19 mouse cellular contexts compared by ENCODE assay signal in the genomic region with DNA sequence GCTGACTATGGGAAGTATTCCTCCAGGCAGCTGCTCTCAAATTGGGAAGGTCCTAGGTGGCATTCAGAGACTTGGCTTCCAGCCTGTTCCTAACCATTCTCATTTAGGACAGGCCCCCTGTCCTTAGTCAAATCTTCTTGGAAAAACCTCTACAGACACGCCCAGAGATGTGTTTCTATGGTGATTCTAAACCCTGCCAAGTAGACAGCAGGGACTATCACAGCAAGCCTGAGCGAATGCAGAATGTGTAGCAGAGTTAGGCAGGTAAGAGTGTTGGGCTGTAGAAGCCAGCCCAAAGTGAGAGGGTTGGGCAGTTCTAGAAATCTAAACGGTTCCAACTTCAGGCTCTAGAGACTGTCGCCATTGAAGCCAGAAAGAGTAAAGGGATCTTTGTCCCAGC.
A peak's percentile ranks its signal among the peaks of the same experiment; 100 is the strongest.
DNase-seq lines count a peak whose midpoint lies in the region; ATAC-seq and TF ChIP-seq lines count a peak whose summit lies in the region.
"Had no signal": no experiment of that assay in that cellular context is flagged by ENCODE, and none has a peak within 500 bp of the region (broad histone marks: within the 10 kb centered on the region; RNA-seq: fewer than 3 reads in every experiment).

No protein-coding gene starts in this region.

- no peaks in the 10 kb centered on the region; the same call in 1 of the 2 replicates for H3K36me3 ChIP-seq in forebrain, postnatal 0 days (ENCODE audit: insufficient read depth)
- H3K36me3 ChIP-seq in forebrain, embryonic 16.5 days (ENCODE audit: control insufficient read depth, insufficient read depth): no peaks in the 10 kb centered on the region; the same call in 1 of the 2 replicates
- H3K36me3 ChIP-seq in liver, embryonic 11.5 days (ENCODE audit: control insufficient read depth, insufficient read depth, low read length): no peaks in the 10 kb centered on the region
- H3K36me3 ChIP-seq: embryonic facial prominence, embryonic 15.5 days; forebrain, embryonic 10.5 days; heart, embryonic 12.5 days; intestine, embryonic 15.5 days had no signal

- no peak overlapping the region for H3K4me3 ChIP-seq in forebrain, postnatal 0 days (ENCODE audit: low read depth, low read length)
- no peak overlapping the region for H3K4me3 ChIP-seq in forebrain, embryonic 16.5 days (replicated peaks; ENCODE audit: low read length)
- no peak overlapping the region for H3K4me3 ChIP-seq in liver, embryonic 11.5 days (ENCODE audit: low read depth, low read length)
- H3K4me3 ChIP-seq: embryonic facial prominence, embryonic 15.5 days; erythroblast, embryonic 14.5 days; forebrain, embryonic 10.5 days; heart, adult 2 months; heart, embryonic 12.5 days; hindbrain, embryonic 10.5 days; intestine, embryonic 15.5 days had no signal

- peak; percentile 33 for DNase-seq in forebrain, postnatal 0 days
- peak; percentile 80 for DNase-seq in brain, adult 2 months (ENCODE audit: low read depth, low spot score)
- DNase-seq in cerebellum, adult 18-20 months: peak; percentile 46 to 57
- peak; percentile 56 to 65 for DNase-seq in cerebellum, postnatal 10 days
- DNase-seq in kidney, postnatal 25 days: no peak
- DNase-seq in liver, embryonic 11.5 days (ENCODE audit: low spot score): no peak
- no peak for DNase-seq in thymus, postnatal 14 days
- DNase-seq: adrenal gland, postnatal 25 days; gastrocnemius, postnatal 10 days; heart, adult 2 months; kidney, adult 18-20 months had no signal

- no peak overlapping the region for H3K9ac ChIP-seq in forebrain, postnatal 0 days
- H3K9ac ChIP-seq in forebrain, embryonic 16.5 days (replicated peaks; ENCODE audit: low read depth, low read length): no peak overlapping the region
- no peak overlapping the region for H3K9ac ChIP-seq in liver, embryonic 11.5 days (ENCODE audit: low read depth, low read length)
- H3K9ac ChIP-seq: embryonic facial prominence, embryonic 15.5 days; heart, embryonic 12.5 days; hindbrain, embryonic 14.5 days; intestine, embryonic 15.5 days had no signal

- no peak for TF ChIP-seq CTCF in forebrain, postnatal 0 days (IDR thresholded peaks at IDR 0.05; ENCODE audit: low read depth)

- no peaks in the 10 kb centered on the region for H3K9me3 ChIP-seq in forebrain, postnatal 0 days (ENCODE audit: low read length)
- H3K9me3 ChIP-seq in forebrain, embryonic 16.5 days (ENCODE audit: control insufficient read depth, low read length): 0 out of 2 replicates have a peak, but pooled peaks cover 3% of the 10 kb centered on the region
- no peaks in the 10 kb centered on the region for H3K9me3 ChIP-seq in liver, embryonic 11.5 days (ENCODE audit: control insufficient read depth, low read length)
- H3K9me3 ChIP-seq: embryonic facial prominence, embryonic 15.5 days; hindbrain, embryonic 10.5 days; intestine, embryonic 15.5 days had no signal

- H3K4me2 ChIP-seq in forebrain, postnatal 0 days (ENCODE audit: low read depth): no peak overlapping the region
- no peak overlapping the region for H3K4me2 ChIP-seq in forebrain, embryonic 16.5 days (ENCODE audit: low read length)
- H3K4me2 ChIP-seq in liver, embryonic 11.5 days: no peak overlapping the region
- H3K4me2 ChIP-seq: embryonic facial prominence, embryonic 15.5 days; heart, embryonic 12.5 days; hindbrain, embryonic 14.5 days; intestine, embryonic 15.5 days had no signal

- H3K27ac ChIP-seq in forebrain, postnatal 0 days (ENCODE audit: low read depth, low read length): no peak overlapping the region
- H3K27ac ChIP-seq in forebrain, embryonic 16.5 days (ENCODE audit: low read length): no peak overlapping the region
- no peak overlapping the region for H3K27ac ChIP-seq in liver, embryonic 11.5 days (ENCODE audit: low read depth, low read length)
- H3K27ac ChIP-seq: embryonic facial prominence, embryonic 15.5 days; forebrain, embryonic 10.5 days; heart, adult 2 months; hindbrain, embryonic 10.5 days; hindbrain, embryonic 14.5 days; intestine, embryonic 15.5 days had no signal

- whole genome bisulfite sequencing in forebrain, postnatal 0 days: 61% methylated on average over 4 of the region's 4 CpGs
- 70% methylated on average over 4 of the region's 4 CpGs for WGBS in forebrain, embryonic 16.5 days
- WGBS in liver, embryonic 11.5 days: 79% methylated on average over 4 of the region's 4 CpGs

- peaks cover 5% of the 10 kb centered on the region; the same call in 1 of the 2 replicates for H3K4me1 ChIP-seq in forebrain, postnatal 0 days (ENCODE audit: insufficient read depth)
- H3K4me1 ChIP-seq in forebrain, embryonic 16.5 days (replicated peaks; ENCODE audit: control insufficient read depth, insufficient read depth, low read length): peaks cover 18% of the 10 kb centered on the region
- H3K4me1 ChIP-seq in liver, embryonic 11.5 days (replicated peaks; ENCODE audit: control insufficient read depth, insufficient read depth, low read length): no peaks in the 10 kb centered on the region
- H3K4me1 ChIP-seq: embryonic facial prominence, embryonic 15.5 days; heart, embryonic 12.5 days; intestine, embryonic 15.5 days had no signal

- H3K27me3 ChIP-seq in forebrain, postnatal 0 days (ENCODE audit: insufficient read depth, low read length): no peaks in the 10 kb centered on the region
- no peaks in the 10 kb centered on the region for H3K27me3 ChIP-seq in forebrain, embryonic 16.5 days (replicated peaks; ENCODE audit: control insufficient read depth, insufficient read depth, low read length)
- H3K27me3 ChIP-seq in liver, embryonic 11.5 days (replicated peaks; ENCODE audit: control insufficient read depth, insufficient read depth, low read length): no peaks in the 10 kb centered on the region
- H3K27me3 ChIP-seq: embryonic facial prominence, embryonic 15.5 days; intestine, embryonic 15.5 days had no signal

- ATAC-seq in forebrain, postnatal 0 days: no peak
- ATAC-seq in forebrain, embryonic 16.5 days: no peak
- no peak for ATAC-seq in liver, embryonic 11.5 days (replicated peaks; ENCODE audit: low FRiP score)
- ATAC-seq: intestine, embryonic 15.5 days had no signal

Comparison
In these comparisons a context has a peak if more than half of its experiments do, and no peak if none do; other contexts are left out.
1. DNase-seq: peak in forebrain, postnatal 0 days (single experiment), brain, adult 2 months (single experiment), cerebellum, adult 18-20 months (2 of 2) and cerebellum, postnatal 10 days (2 of 2); none in kidney, postnatal 25 days (0 of 2), liver, embryonic 11.5 days (single experiment) and thymus, postnatal 14 days (single experiment).